In genomic region chr3:52396121-52396731, GRCm38 (mm10) we compare ENCODE assay signal across 12 mouse cellular contexts.
DNase-seq lines count a peak whose midpoint lies in the region; TF ChIP-seq lines count a peak whose summit lies in the region.
"Had no signal": no experiment of that assay in that cellular context is flagged by ENCODE, and none has a peak within 500 bp of the region (broad histone marks: within the 10 kb centered on the region; RNA-seq: fewer than 3 reads in every experiment).

No protein-coding gene starts in this region.

- TF ChIP-seq CTCF in CH12.LX (conservative IDR thresholded peaks at IDR 0.05 in 1 of 2, IDR thresholded peaks at IDR 0.05 in 1 of 2; ENCODE audit: low read depth in 2 of 2, low read length in 2 of 2): no peak

- H3K9ac ChIP-seq in CH12.LX (ENCODE audit: insufficient read depth, low read depth): no peak overlapping the region
- H3K9ac ChIP-seq: hindbrain, embryonic 14.5 days; liver, embryonic 12.5 days had no signal

- H3K4me3 ChIP-seq in CH12.LX (replicated peaks in 1 of 3; ENCODE audit: low read depth in 2 of 3, low read length in 2 of 3, poor library complexity in 1 of 3): no peak overlapping the region
- H3K4me3 ChIP-seq: forebrain, embryonic 10.5 days; liver, embryonic 12.5 days had no signal

- in situ Hi-C loops in CH12.LX (cut with MboI; ENCODE audit: low pct_ligation_motif_present, low pct_unique_long_range_greater_than_20kb, low sequenced_read_pairs): no loop called here

- TF ChIP-seq EP300 in CH12.LX (IDR thresholded peaks at IDR 0.05; ENCODE audit: low read length): peak; percentile 41; the same call in 1 of the 2 replicates

- no peak; the same call in 1 of the 2 replicates for TF ChIP-seq RAD21 in CH12.LX (IDR thresholded peaks at IDR 0.05; ENCODE audit: low read depth, low read length)

- peaks cover 19 to 91% of the 10 kb centered on the region in 2 experiments for H3K4me1 ChIP-seq in CH12.LX (ENCODE audit: control insufficient read depth in 1 of 2, insufficient read depth in 2 of 2)

- H3K27me3 ChIP-seq in CH12.LX (replicated peaks): no peaks in the 10 kb centered on the region

- no peaks in the 10 kb centered on the region for H3K9me3 ChIP-seq in CH12.LX (replicated peaks; ENCODE audit: low read length)
- H3K9me3 ChIP-seq: forebrain, embryonic 10.5 days; liver, embryonic 12.5 days had no signal

- H3K4me2 ChIP-seq in CH12.LX (ENCODE audit: insufficient read depth, low read depth, poor library complexity, severe bottlenecking): no peak overlapping the region
- H3K4me2 ChIP-seq: hindbrain, embryonic 14.5 days; liver, embryonic 12.5 days had no signal

- no peaks in the 10 kb centered on the region for H3K79me2 ChIP-seq in CH12.LX (replicated peaks; ENCODE audit: control insufficient read depth, extremely low read depth, insufficient read depth, poor library complexity, severe bottlenecking)

- no peak; the same call in 1 of the 2 replicates for TF ChIP-seq POLR2A in CH12.LX (IDR thresholded peaks at IDR 0.05; ENCODE audit: low read depth, low read length)

- no peaks in the 10 kb centered on the region for H3K36me3 ChIP-seq in CH12.LX (replicated peaks in 1 of 2; ENCODE audit: control insufficient read depth in 1 of 2, insufficient read depth in 1 of 2, low read length in 1 of 2)
- H3K36me3 ChIP-seq: forebrain, embryonic 10.5 days; G1E; liver, embryonic 12.5 days had no signal

- dilution Hi-C loops in CH12.LX (cut with MboI; ENCODE audit: extremely low pct_ligation_motif_present, extremely low pct_unique_long_range_greater_than_20kb, low sequenced_read_pairs): no loop called here

- peak overlapping the region; percentile 40; the same call in 1 of the 2 replicates for H3K27ac ChIP-seq in CH12.LX (ENCODE audit: insufficient read depth, low read depth)
- H3K27ac ChIP-seq: forebrain, embryonic 10.5 days; hindbrain, embryonic 14.5 days; liver, embryonic 12.5 days had no signal

- peak; percentile 79 for DNase-seq in CD4-positive helper T cell, adult 2 months (ENCODE audit: low read depth, low spot score)
- DNase-seq in CH12.LX (ENCODE audit: extremely low read depth): peak; percentile 79
- DNase-seq in skeletal muscle tissue, adult 2 months (ENCODE audit: low read depth, low spot score): peak; percentile 28
- DNase-seq in thymus, postnatal 0 days (ENCODE audit: low spot score): peak; percentile 81
- no peak for DNase-seq in adrenal gland, postnatal 36 days
- DNase-seq in layer of hippocampus, postnatal 14 days (ENCODE audit: low spot score in 2 of 2): no peak
- DNase-seq in ovary, postnatal 36 days (ENCODE audit: low spot score): no peak
- DNase-seq: gastrocnemius, postnatal 36 days had no signal

TF ChIP-seq in CH12.LX, 34 proteins besides CTCF, POLR2A, EP300 and RAD21:
- TF ChIP-seq HCFC1 (IDR thresholded peaks at IDR 0.05; ENCODE audit: low read depth, low read length) (no peak), ETS1 (conservative IDR thresholded peaks at IDR 0.05; ENCODE audit: low read depth, low read length) (peak; percentile 70), TCF12 (IDR thresholded peaks at IDR 0.05; ENCODE audit: low read depth, low read length) (peak; percentile 72), BHLHE40 (IDR thresholded peaks at IDR 0.05; ENCODE audit: low read depth, low read length) (peak; percentile 57)

Comparison
In these comparisons a context has a peak if more than half of its experiments do, and no peak if none do; other contexts are left out.
1. DNase-seq: peak in CD4-positive helper T cell, adult 2 months (single experiment), CH12.LX (single experiment), skeletal muscle tissue, adult 2 months (single experiment) and thymus, postnatal 0 days (single experiment); none in adrenal gland, postnatal 36 days (0 of 2), layer of hippocampus, postnatal 14 days (0 of 2) and ovary, postnatal 36 days (single experiment).